Mouse (Mus musculus) c-Kit-positive CD71-positive TER-119-negative erythroid progenitor cells, embryonic 14.5 days (primary cell): ENCODE results near the gene 1700037H04Rik.

Experiments used
- DNase-seq: peaks from one replicate; pipeline ENCODE4 v3.0.0-alpha.2; 2013; ENCODE audit warnings: low read depth

Gene 1700037H04Rik

GRCm38 (mm10) chr2:131159938-131160581, at the start of gene 1700037H04Rik:
1700037H04Rik (minus strand) TSS chr2:131160081.
- DNase-seq: peak; percentile 99

GRCm38 (mm10) chr2:131209125-131209795, 49.4 kb upstream of the 1700037H04Rik start:
- DNase-seq: no peak

GRCm38 (mm10) chr2:131208356-131208755, 48.5 kb upstream of the 1700037H04Rik start:
- no peak for DNase-seq

- no peak for DNase-seq
Measured at GRCm38 (mm10) chr2:131206778-131207177, 46.9 kb upstream of the 1700037H04Rik start, which contains the start of gene Ap5s1. Ap5s1 (plus strand) TSS chr2:131207078.

- DNase-seq: peak; percentile 93
Measured at GRCm38 (mm10) chr2:131205521-131206182, 45.8 kb upstream of the 1700037H04Rik start.

GRCm38 (mm10) chr2:131204410-131204981, 44.6 kb upstream of the 1700037H04Rik start:
- no peak for DNase-seq

- no peak for DNase-seq
Measured at GRCm38 (mm10) chr2:131203816-131204409, 44.0 kb upstream of the 1700037H04Rik start.

- no peak for DNase-seq
Measured at GRCm38 (mm10) chr2:131201262-131201661, 41.4 kb upstream of the 1700037H04Rik start.

- DNase-seq: no peak
Measured at GRCm38 (mm10) chr2:131200710-131201109, 40.8 kb upstream of the 1700037H04Rik start.

GRCm38 (mm10) chr2:131196606-131197316, 36.9 kb upstream of the 1700037H04Rik start:
- DNase-seq: no peak

- DNase-seq: no peak
Measured at GRCm38 (mm10) chr2:131191005-131191390, 31.1 kb upstream of the 1700037H04Rik start.

GRCm38 (mm10) chr2:131190344-131191004, 30.6 kb upstream of the 1700037H04Rik start:
- DNase-seq: no peak

GRCm38 (mm10) chr2:131189521-131190309, 29.8 kb upstream of the 1700037H04Rik start:
- no peak for DNase-seq

- DNase-seq: no peak
Measured at GRCm38 (mm10) chr2:131188311-131188710, 28.4 kb upstream of the 1700037H04Rik start.

GRCm38 (mm10) chr2:131187602-131187922, 27.7 kb upstream of the 1700037H04Rik start:
- no peak for DNase-seq

- DNase-seq: no peak
Measured at GRCm38 (mm10) chr2:131186771-131187601, 27.1 kb upstream of the 1700037H04Rik start, which contains the start of the genes Cdc25b and Spef1. Cdc25b (plus strand) TSS chr2:131186949. Spef1 (minus strand) TSS chr2:131187282.

GRCm38 (mm10) chr2:131186343-131186742, 26.5 kb upstream of the 1700037H04Rik start:
- DNase-seq: no peak

- DNase-seq: no peak
Measured at GRCm38 (mm10) chr2:131179990-131180587, 20.2 kb upstream of the 1700037H04Rik start, which contains the start of gene Cenpb. Cenpb (minus strand) TSS chr2:131180067.
